Mouse (Mus musculus) erythroblast, embryonic 14.5 days (primary cell): ENCODE measurements around the gene Ppid. TPM values are rescaled to one million over a fixed set of nuclear protein-coding genes. Genes with fewer than 3 reads are reported as not detected.

Experiments used
- H3K27me3 ChIP-seq: 2 replicates; pipeline ENCODE4 v1.6.1; 2012; ENCODE audit warnings: inconsistent platforms; ENCODE audit not compliant: control insufficient read depth
- H3K36me3 ChIP-seq: 2 replicates; pipeline ENCODE4 v1.6.1; 2012; ENCODE audit warnings: mild to moderate bottlenecking, inconsistent platforms; ENCODE audit not compliant: control insufficient read depth
- H3K4me1 ChIP-seq: 2 replicates; pipeline ENCODE4 v1.6.1; 2012; ENCODE audit warnings: inconsistent platforms; ENCODE audit not compliant: control insufficient read depth
- H3K4me3 ChIP-seq: replicated peaks from 2 replicates; pipeline ENCODE3; 2012; ENCODE audit warnings: moderate library complexity, mild to moderate bottlenecking, inconsistent platforms
- H3K9me3 ChIP-seq: 2 replicates; pipeline ENCODE4 v1.6.1; 2012; ENCODE audit warnings: low read length, inconsistent platforms, mixed read lengths; ENCODE audit not compliant: control insufficient read depth
- GATA1 ChIP-seq: IDR thresholded peaks from 2 replicates; pipeline ENCODE4 v1.6.1; 2012; ENCODE audit warnings: low read length, inconsistent platforms, mixed read lengths
- TAL1 ChIP-seq: IDR thresholded peaks from 3 replicates; pipeline ENCODE4 v1.6.1; 2012; ENCODE audit warnings: low read length, inconsistent platforms, mixed read lengths
- polyA plus RNA-seq: library from polyadenylated mRNA; stranded (reverse); fragments of >175 nt; gene quantifications from 2 replicates; pipeline ENCODE4 v1.2.3, GENCODE M21; 2012

The Ppid gene
- polyA plus RNA-seq, 1 experiment: 2.5 TPM

DNA sequence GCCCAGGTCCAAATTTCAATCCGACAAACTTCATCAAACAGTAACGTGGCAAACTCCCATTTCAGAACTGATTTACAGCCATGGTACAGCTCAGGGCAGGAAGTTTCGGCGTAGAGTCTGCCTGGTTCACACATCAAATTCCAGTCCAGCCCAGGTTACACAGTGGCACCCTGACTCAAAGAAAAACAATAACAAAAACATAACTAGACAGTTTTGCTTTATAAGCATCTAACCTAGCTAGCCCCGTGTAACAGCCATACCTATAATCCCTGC, 31.4 kb upstream of the Ppid start:
- no peak for TF ChIP-seq GATA1
- no peak for TF ChIP-seq TAL1
- H3K9me3 ChIP-seq: no peaks in the 10 kb centered on the region
- H3K4me3 ChIP-seq: no peak overlapping the region
- peaks cover 89% of the 10 kb centered on the region for H3K36me3 ChIP-seq
- peaks cover 54% of the 10 kb centered on the region for H3K4me1 ChIP-seq
- H3K27me3 ChIP-seq: no peaks in the 10 kb centered on the region

DNA sequence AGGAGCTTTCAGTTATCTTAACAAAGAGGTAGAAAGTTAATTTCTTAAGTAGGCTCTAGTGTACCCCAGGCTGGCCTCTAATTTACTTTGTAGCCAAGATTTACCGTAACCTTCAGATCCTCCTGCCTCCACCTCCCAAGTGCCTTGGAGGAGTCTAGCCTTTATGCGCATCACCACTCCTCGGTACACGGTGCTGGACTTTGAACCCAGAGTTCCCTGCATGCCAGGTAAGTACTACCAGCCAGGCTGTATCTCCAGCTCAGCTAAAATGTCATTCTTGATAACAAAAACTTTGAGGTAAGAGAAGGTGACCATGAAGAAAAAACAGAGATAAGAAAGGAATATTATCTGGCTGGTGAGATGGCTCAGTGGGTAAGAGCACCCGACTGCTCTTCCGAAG, 30.6 kb upstream of the Ppid start:
- no peaks in the 10 kb centered on the region for H3K27me3 ChIP-seq
- TF ChIP-seq GATA1: no peak
- no peak for TF ChIP-seq TAL1
- peaks cover 58% of the 10 kb centered on the region for H3K4me1 ChIP-seq
- no peak overlapping the region for H3K4me3 ChIP-seq
- H3K36me3 ChIP-seq: peaks cover 89% of the 10 kb centered on the region
- H3K9me3 ChIP-seq: no peaks in the 10 kb centered on the region

DNA sequence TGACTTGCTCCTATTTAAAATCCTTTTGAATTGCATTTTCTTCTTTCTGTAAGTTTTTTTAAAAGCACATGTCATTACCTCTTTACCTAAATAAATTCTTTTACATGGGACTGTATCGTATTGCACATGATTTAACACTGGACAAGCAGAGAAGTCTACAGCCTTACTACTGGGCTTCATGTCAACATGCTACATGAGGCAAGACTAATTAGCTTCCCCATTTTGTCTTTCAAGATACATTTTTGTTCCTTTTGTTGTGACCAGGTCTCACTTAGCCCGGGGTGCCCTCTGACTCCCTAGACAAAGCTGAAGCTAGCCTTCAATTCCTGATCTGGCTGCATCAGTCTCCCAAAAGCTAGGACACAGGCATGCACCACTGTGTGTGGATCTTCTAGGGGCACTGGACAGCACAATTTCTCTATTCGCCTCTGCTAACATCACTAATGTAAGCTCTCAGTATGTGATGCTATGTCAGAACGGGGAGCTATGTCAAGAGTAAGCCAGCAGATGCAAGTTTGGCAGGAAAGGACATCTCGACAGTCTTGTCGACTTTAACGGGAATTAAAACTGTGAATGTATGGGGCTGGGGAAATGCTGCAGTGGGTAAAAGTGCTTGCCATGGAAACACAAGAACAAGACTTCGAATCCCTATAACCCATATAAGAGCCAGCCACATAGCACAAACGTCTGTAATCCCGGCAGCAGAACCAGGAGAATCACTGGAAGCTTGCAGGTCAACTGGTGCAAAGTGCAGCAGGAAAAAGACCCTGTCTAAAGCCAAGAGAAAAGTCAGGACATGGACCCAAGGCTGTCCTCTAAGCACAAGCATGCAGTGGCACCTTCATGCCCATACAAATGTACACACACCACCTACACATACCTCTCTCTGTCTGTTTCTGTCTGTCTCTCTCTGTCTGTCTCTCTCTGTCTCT, 29.1 kb upstream of the Ppid start:
- no peaks in the 10 kb centered on the region for H3K9me3 ChIP-seq
- no peak overlapping the region for H3K4me3 ChIP-seq
- no peak for TF ChIP-seq TAL1
- no peak for TF ChIP-seq GATA1
- peaks cover 85% of the 10 kb centered on the region for H3K36me3 ChIP-seq
- peaks cover 69% of the 10 kb centered on the region for H3K4me1 ChIP-seq
- H3K27me3 ChIP-seq: no peaks in the 10 kb centered on the region

DNA sequence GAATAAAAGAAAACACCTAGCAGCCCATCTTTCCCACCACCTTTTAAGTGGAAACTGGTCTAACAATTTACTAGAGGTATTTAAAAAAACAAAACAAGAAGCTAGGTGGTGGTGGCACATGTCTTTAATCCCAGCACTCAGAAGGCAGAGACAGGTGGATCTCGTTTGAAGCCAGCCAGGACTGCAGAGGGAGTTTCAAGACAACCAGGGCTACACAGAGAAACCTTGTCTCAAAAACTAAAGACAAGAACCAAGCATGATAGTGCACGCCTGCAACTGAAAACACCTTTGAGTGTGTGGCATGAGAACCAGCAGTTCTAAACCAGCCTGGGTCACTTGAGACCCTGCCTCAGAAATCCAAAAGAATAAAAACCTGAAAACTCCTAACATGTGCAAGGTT, 27.6 kb upstream of the Ppid start:
- TF ChIP-seq GATA1 (no peak), TAL1 (no peak)
- H3K36me3 ChIP-seq: peaks cover 72% of the 10 kb centered on the region
- no peaks in the 10 kb centered on the region for H3K9me3 ChIP-seq
- H3K4me1 ChIP-seq: peaks cover 74% of the 10 kb centered on the region
- no peak overlapping the region for H3K4me3 ChIP-seq
- H3K27me3 ChIP-seq: no peaks in the 10 kb centered on the region

DNA sequence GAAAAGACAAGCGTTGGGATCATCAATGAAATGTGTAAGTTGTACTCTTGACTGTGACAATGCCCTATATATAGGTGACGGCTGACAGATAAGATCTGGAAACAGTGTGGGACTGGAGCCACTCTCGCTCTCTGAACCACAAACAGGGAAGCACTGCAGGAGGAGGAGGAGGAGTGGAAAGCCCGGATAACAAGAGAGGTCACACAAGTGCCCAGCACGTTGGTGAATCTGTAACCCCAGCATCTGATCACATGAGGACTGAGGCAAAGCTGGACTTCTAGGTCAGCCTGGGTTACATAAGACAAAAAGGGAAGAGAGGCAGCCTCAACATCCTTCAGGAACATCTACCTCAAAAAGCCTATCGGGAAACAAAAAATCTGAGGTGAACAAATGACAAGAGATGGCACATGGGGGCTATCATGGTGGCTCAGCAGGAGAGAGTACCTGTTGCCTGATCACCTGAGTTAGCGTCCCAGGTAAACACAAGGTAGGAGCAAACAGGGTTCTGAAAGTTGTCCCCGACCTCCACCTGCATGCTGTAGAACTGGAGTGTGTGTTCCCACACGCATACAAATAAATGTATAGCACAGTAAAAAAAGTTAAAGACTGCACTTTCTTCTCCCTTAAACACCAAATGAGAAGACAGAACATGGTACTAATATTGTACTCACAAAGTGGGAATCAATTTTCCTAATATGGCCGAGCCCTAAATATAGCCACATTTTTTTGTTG, 26.1 kb upstream of the Ppid start:
- Histone ChIP-seq H3K36me3 (peaks cover 57% of the 10 kb centered on the region), H3K4me3 (peak overlapping the region; percentile 99), H3K4me1 (peaks cover 74% of the 10 kb centered on the region), H3K27me3 (no peaks in the 10 kb centered on the region), H3K9me3 (no peaks in the 10 kb centered on the region)
- TF ChIP-seq TAL1 (no peak), GATA1 (no peak)

DNA sequence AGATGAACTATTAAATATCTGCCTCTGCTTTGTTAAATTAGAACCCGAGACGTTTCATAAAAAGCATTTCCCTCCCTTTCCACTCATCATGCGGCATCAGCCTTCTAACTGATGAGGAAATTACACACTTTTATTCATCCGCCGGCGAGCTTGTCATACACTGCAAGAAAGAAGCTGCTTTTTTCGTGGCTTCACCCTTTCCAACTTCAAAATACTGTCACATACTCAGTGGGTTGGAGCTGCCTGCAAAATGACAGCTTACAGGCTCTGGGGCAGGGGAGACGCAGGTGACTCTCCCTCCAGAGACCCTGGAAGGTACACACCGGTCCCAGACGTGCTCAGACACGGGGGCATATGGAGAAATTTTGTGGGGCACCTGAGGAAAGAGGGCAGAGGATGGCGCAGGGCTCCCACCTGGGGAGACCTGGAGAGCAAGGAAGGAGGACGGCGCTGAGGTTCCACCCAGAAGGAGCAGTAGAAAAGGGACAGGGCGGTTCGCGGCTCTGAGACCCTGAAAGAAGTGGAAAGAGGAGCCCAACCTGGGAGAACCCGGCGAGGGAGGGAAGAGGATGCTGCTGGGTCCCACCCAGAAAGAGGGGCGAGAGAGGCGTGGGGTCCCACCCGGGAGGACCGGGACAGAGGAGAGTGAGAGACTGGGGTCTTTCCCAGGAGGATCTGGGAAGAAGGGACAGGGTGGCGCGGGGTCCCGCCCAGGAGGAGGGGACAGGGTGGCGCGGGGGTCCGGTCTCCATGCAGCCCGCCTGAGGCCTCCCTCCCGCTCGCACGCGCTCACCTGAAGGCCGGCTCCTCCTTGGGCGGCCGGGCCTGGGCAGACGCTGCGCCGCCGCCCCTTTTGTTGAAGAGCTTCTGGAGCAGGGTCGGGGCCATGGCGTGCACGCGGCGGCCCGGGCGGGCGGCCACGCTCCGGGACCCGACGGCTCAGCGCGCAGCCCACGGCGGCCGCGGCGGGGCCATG, 24.1 kb upstream of the Ppid start:
- H3K4me1 ChIP-seq: peaks cover 76% of the 10 kb centered on the region
- no peak for TF ChIP-seq TAL1
- TF ChIP-seq GATA1: no peak

DNA sequence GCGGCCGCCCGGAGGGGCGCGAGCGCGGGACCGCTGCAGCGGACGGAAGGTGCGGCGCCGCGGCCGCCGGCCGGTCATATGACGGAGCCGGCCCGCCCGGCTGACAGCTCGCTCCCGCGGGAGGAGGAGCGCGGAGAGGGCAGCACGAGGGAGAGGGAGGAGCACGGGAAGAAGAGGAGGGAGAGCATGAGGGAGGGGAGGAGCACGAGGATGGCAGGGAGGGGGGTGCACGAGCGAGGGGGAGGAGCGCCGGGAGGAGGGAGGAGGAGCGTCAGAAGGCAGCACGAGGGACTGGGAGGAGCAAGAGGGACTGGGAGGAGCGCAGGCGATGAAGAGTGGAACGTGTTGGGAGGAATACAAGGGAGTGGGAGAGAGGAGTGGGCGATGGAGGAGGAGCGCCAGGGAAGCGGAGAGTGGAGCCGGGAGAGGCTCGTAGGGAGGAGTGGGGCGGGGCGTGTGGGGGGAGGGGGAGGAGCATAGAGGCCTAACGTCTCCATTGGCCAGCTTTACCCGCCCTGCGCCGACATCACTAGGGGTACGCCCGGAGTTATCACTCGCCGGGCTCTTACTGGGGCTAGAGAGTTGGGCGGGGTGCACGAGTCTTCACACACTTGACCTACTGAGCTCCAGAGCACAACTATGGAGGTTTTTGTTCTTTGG, 23.3 kb upstream of the Ppid start, which contains the start of gene Fnip2:
Gene Fnip2 (minus strand): TSS at position 94 of the 660 bp plus-strand sequence.
- TF ChIP-seq TAL1 (no peak), GATA1 (no peak)
- no peaks in the 10 kb centered on the region for H3K27me3 ChIP-seq
- peak within 1 kb of the TSS; percentile 99 for H3K4me3 ChIP-seq
- H3K36me3 ChIP-seq: peaks cover 32% of the 10 kb centered on the region
- peaks cover 76% of the 10 kb centered on the region for H3K4me1 ChIP-seq
- no peaks in the 10 kb centered on the region for H3K9me3 ChIP-seq

More for the DNA sequence above, 24.1 kb upstream of the Ppid start:
- Histone ChIP-seq H3K27me3 (no peaks in the 10 kb centered on the region), H3K4me3 (peak overlapping the region; percentile 99), H3K9me3 (no peaks in the 10 kb centered on the region), H3K36me3 (peaks cover 40% of the 10 kb centered on the region)

DNA sequence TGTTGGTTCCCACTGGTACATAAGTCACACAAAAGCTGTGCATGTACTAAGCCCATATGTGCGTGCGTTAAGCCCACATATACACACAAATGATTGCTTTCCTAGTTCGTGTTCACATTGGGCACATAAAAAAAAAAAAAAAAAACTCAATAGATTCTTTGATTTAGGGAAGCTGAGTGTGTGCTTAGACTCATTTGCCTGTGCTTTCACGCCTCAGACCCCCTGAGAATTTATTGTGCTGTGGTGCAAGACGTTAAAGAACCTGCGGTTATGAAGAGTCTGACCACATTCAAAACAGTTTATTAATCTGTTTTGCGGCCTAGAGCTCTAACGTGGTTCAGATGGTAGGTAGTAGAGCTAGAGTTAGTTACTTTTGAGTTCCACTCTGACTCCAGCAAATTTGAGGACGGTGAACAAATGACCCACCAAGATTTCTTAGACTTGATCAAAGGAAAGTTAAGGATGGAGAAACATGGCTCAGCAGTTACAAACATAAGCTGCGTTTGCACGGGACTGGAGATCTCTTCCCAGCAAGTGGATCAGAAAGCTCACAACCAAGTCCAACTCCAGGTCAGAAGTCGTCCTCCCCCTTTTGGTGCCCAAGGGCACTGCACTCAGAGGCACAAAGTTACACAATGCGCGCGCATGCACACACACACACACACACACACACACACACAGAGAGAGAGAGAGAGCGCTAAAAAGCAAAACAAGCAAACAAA, 22.4 kb upstream of the Ppid start:
- Histone ChIP-seq H3K27me3 (no peaks in the 10 kb centered on the region), H3K9me3 (no peaks in the 10 kb centered on the region), H3K36me3 (peaks cover 23% of the 10 kb centered on the region), H3K4me3 (peak overlapping the region; percentile 99), H3K4me1 (peaks cover 75% of the 10 kb centered on the region)
- no peak for TF ChIP-seq TAL1
- no peak for TF ChIP-seq GATA1
